Mouse (Mus musculus) small intestine, adult 2 months (tissue): ENCODE measurements around the gene Sp9.

Experiments used
- CTCF ChIP-seq: fragments of 200-500 bp; IDR thresholded peaks from 2 replicates; pipeline ENCODE4 v1.5.1; 2012; ENCODE audit warnings: low read depth, mild to moderate bottlenecking, control low read depth, inconsistent platforms, low read length, moderate library complexity, mixed read lengths; ENCODE audit not compliant: insufficient replicate concordance, insufficient read length; ENCODE audit errors: extremely low read depth
- POLR2A ChIP-seq: fragments of 200-500 bp; IDR thresholded peaks from 2 replicates; pipeline ENCODE4 v1.6.1; 2012; ENCODE audit warnings: low read depth, mild to moderate bottlenecking, control low read depth, inconsistent platforms, low read length, moderate library complexity

- TF ChIP-seq POLR2A (no peak), CTCF (no peak)
Observed at GRCm38 (mm10) chr2:73275261-73276040, 3.7 kb downstream of the Sp9 start.
